Mouse (Mus musculus): Measurements from ENCODE around the gene Lbr. TPM values are rescaled to one million over a fixed set of nuclear protein-coding genes. Genes with fewer than 3 reads are reported as not detected.

Gene Lbr
- polyA plus RNA-seq (2012; rRNA removed) = 8.2 and 10.0 TPM in 2 replicates

GRCm38 (mm10) chr1:181842781-181843180 lies at the start of gene Lbr:
Gene Lbr (minus strand): TSS chr1:181843046.

Other genes starting within 250 kb of the Lbr start
- gene Enah, start 176.9 kb upstream of the Lbr start, polyA plus RNA-seq (2012; rRNA removed) = 11.4 and 11.6 TPM in 2 replicates